Mouse (Mus musculus): ENCODE data around the gene Gm49368. TPM values are rescaled to one million over a fixed set of nuclear protein-coding genes. Genes with fewer than 3 reads are reported as not detected.
A peak's percentile ranks its signal among the peaks of the same experiment; 100 is the strongest.
"Not testable (repeated sequence)": the region's sequence is repeated elsewhere in the genome, so short reads cannot be mapped to it uniquely, and the experiment has no call there.

The Gm49368 gene
- total RNA-seq, 2 experiments from 2014 or later: not detected

DNA sequence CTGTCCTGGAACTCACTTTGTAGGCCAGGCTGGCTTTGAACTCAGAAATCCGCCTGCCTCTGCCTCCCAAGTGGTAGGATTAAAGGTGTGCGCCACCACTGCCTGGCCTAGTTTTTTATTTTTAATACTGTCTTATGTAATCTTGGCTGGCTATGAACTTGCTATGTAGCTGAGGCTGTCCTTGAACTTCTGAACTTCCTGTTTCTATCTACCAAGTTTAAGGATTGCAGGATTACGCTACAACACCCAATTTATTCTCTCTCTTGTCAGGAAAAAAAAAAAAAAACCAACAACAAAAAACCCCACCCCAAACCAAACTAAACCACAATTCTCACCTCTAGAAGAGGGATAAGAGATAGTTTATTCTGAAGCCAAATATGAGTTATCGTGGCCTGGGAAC lies 28.9 kb upstream of the Gm49368 start:
- Histone ChIP-seq H3K27ac (no peak overlapping the region), H3K4me3 (no peak overlapping the region)
- no peak for TF ChIP-seq CTCF (conservative IDR thresholded peaks at IDR 0.05)

DNA sequence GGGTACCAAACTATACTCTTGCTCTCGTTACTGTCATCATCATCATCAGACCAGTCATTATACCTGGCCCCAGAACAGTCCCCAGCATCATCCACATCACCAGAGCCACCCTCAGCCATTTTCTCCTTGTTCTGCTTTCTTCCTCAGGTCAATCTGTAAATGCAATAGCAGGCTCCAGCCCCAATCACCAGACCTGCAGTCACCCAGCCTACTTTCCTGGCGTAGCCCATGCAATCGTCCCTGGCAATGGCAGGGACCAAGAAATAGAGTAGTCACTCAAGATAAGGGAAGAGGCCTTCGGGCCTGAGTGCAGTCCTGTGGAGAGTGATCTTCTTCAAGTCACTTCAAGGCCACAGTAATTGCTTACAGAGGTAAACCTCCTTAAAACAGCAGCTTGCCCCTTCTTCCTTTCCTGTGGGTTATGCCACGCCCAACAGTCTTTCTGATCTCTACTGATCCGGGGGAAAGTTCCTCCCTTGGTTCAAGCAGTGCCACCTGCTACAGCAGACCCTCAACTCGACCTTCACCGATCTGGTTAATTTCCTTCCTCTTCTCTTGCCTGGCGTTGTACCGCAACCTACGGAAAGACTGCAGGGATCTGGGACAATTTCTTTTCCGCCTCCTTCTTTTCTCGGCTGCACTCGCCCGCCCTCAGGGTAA lies 20.2 kb upstream of the Gm49368 start:
- not testable (repeated sequence) for DNase-seq (ENCODE audit: low spot score in 2 of 2); H3K4me3 ChIP-seq; H3K27ac ChIP-seq

More for the DNA sequence above, 28.9 kb upstream of the Gm49368 start:
- DNase-seq (ENCODE audit: low spot score in 2 of 2): no peak

DNA sequence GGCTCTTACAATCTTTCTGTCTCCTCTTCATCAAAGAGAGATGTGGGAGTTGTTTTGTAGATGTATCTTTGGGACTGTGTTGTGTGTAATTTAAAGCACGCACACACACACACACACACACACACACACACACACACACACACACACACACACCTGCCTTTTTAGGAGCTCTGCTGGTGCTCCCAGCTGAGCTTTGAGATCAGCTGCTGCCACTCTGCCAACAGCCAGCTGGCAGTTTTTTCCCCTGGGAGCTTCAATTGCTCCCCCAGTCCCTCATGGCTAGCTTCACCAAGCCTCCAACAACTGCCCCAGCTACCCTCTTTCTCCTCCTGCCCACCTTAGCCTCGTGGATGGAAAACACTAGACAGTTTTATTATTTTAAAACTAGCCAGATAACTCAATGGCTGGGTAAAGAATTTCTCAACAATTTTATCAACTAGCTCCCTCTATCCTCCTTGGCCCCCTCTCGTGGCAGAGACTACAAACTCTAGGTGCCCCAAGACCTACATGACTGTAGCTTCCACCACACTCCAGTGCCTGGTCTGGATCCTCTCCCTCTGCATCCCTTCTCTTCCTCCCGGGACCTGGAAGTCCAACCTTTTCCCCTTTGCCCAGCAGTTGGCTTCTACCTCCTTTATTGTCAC lies 18.2 kb upstream of the Gm49368 start:
- DNase-seq (ENCODE audit: low spot score in 2 of 2): no peak
- H3K27ac ChIP-seq: no peak overlapping the region

DNA sequence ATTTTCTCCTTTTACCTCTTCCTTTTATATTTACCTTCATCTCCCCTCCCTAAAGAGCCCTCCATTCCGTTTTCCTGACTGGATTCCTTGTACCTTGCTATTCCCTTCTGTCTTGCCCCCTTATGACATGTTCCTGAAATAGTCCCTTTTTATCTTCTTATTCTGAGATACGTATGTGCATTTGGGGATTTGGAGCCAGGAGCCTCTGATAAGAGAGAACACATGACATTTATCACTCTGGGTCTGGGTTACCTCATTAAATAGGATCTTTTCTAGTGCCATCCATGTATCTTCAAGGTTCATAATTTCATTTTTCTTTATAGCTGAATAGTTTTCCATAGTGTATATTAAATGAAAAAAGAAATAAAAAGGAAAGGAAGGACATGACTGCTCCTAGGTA lies 16.8 kb upstream of the Gm49368 start:
- DNase-seq (ENCODE audit: low spot score in 2 of 2): no peak
- H3K4me3 ChIP-seq: no peak overlapping the region
- H3K27ac ChIP-seq: no peak overlapping the region
- no peak for TF ChIP-seq CTCF (conservative IDR thresholded peaks at IDR 0.05)

More for the DNA sequence above, 18.2 kb upstream of the Gm49368 start:
- H3K4me3 ChIP-seq: no peak overlapping the region
- TF ChIP-seq CTCF (conservative IDR thresholded peaks at IDR 0.05): peak; percentile 42

DNA sequence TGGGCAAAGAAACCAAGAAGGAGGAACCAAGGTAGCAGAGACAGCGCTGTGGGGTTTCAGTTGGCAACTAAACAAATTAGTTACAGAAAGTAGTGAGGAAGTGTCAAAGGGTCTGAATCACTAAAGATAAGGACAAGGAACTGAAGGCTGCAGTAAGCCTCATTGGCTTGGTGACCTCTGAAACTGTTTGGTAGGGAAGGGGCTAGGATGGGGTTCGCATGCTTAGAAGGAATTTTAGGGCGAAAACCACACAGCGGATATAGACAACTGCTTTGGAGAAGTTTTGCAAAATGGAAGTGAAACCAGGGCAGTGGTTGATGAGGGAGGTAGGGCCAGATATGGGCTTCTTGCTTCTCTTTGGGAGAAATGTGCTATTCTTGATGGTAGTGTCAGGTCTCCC lies 13.7 kb upstream of the Gm49368 start:
- Histone ChIP-seq H3K4me3 (no peak overlapping the region), H3K27ac (no peak overlapping the region)
- no peak for TF ChIP-seq CTCF (conservative IDR thresholded peaks at IDR 0.05)
- no peak for DNase-seq (ENCODE audit: low spot score in 2 of 2)

DNA sequence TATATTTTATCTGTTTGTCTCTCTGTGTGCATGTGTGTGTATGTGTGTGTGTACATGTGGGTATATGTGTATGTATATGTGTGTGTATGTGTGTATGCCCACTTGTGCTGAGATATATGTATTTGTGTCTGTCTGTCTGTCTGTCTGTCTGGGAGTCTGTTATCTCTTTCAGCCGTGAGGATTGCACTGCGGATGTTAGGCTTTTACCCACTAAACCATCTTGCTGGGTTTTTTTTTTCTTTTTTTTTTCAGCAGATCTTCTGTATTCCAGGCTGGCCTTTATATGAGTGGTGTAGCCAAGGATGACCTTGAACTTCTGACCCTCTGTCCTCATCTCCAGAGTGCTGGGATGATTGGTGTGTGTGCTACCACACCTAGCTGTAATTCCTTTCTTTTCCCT lies 13.2 kb upstream of the Gm49368 start:
- DNase-seq (ENCODE audit: low spot score in 2 of 2): no peak
- no peak for TF ChIP-seq CTCF (conservative IDR thresholded peaks at IDR 0.05)
- no peak overlapping the region for H3K27ac ChIP-seq
- H3K4me3 ChIP-seq: no peak overlapping the region

DNA sequence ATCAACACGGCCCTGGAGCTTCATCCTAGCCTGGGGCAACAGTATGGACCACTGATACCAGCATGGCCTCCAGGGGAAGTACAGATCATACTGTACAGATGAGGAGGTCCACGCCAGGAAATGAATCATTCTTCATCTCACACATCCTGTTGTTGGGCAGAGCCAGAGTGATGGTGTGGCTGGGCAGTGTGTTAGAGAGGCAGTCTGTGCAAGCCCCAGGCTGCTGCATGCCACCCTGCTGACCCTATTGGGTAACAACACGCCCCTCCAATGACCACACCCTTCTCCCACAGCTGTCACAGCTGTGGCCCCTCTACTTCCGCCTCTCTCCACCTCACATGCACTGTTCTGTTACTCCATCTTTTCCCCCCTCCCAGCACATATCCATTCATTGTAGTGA lies 11.7 kb upstream of the Gm49368 start:
- Histone ChIP-seq H3K27ac (no peak overlapping the region), H3K4me3 (no peak overlapping the region)
- no peak for DNase-seq (ENCODE audit: low spot score in 2 of 2)
- TF ChIP-seq CTCF (conservative IDR thresholded peaks at IDR 0.05): no peak

DNA sequence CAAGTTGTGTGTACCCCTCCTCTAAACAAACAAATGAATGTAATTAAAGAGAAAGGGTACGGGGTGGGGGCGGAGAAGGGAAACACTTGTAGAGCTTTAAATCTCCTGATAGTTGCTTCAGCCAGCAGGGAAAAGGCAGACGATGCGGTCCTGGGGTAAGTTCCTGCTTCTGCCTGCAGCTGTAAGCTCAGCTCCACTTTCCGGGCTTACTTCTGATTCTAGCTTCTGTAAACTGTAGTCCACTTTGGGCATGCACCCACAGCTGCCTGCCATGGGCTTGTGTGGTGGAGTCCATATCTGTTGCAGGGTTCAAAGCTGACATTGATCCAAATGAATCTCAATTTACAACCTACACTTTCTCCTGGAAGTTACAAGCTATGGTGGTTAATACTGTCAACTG lies 9.4 kb upstream of the Gm49368 start:
- Histone ChIP-seq H3K27ac (no peak overlapping the region), H3K4me3 (no peak overlapping the region)
- DNase-seq (ENCODE audit: low spot score in 2 of 2): no peak
- TF ChIP-seq CTCF (conservative IDR thresholded peaks at IDR 0.05): no peak

DNA sequence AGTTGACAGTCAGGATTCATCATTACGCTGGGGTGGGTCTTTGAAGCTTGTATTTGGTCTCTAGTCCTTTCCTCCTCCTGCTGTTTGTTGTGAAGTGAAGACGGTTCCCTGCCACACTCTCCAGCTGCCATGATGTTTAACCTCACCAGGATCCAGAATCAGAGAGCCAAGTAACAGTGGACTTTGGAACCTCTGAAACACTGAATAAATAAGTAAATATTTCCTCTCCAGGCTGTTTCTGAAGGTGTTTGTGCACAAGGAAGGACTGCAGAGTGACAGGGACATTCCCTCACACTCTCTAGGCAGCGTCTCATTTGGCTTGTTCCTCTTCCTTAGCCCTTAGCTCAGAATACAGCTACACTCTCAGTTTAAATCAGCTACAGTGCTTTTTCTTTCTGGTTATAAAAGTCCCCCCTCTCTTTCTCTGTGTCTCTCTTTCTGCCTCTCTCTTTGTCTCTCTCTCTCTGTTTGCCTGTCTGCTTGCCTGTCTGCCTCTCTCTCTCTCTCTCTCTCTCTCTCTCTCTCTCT lies 5.5 kb upstream of the Gm49368 start:
- Histone ChIP-seq H3K27ac (no peak overlapping the region), H3K4me3 (no peak overlapping the region)
- no peak for TF ChIP-seq CTCF (conservative IDR thresholded peaks at IDR 0.05)
- DNase-seq (ENCODE audit: low spot score in 2 of 2): no peak

DNA sequence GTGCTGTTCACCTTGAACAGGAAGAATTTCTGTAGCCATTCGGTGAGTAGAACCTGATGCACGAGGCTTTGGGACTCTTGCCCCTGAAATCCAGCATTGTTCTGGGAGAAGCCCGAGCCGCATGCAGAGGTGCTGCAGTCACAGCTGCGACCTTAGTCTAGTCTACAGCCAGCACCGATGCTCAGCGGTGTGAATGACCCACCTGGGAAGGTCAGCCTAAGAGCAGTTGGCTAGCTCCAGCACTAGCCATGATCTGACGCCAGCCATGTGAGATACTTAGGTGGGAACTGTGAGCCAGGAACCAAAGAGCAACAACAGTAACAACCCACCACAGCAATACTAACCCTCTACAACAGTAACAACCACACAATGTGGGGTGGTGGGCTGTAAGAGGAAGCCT lies 4.6 kb upstream of the Gm49368 start:
- no peak for TF ChIP-seq CTCF (conservative IDR thresholded peaks at IDR 0.05)
- DNase-seq (ENCODE audit: low spot score in 2 of 2): no peak
- Histone ChIP-seq H3K4me3 (no peak overlapping the region), H3K27ac (no peak overlapping the region)

DNA sequence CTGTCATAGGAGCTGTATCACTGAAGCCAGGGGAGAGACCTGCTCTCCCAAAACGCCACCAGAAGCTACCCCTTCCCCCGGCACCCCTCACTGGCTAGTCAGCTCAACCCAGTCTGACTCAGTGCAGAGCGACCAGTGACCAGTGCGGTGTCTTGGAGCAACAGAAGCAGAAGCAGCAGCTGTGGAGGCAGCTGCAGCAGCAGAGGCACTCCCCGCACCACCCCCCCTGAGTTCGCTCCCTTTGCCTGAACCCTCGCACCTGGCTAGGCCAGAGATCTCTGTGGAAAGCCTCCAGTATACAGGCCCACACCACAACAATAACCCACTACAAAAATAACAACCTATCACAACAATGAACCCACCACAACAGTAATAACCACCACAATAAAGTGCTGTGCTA lies 3.9 kb upstream of the Gm49368 start:
- no peak for DNase-seq (ENCODE audit: low spot score in 2 of 2)
- no peak overlapping the region for H3K27ac ChIP-seq
- H3K4me3 ChIP-seq: no peak overlapping the region
- TF ChIP-seq CTCF (conservative IDR thresholded peaks at IDR 0.05): no peak

DNA sequence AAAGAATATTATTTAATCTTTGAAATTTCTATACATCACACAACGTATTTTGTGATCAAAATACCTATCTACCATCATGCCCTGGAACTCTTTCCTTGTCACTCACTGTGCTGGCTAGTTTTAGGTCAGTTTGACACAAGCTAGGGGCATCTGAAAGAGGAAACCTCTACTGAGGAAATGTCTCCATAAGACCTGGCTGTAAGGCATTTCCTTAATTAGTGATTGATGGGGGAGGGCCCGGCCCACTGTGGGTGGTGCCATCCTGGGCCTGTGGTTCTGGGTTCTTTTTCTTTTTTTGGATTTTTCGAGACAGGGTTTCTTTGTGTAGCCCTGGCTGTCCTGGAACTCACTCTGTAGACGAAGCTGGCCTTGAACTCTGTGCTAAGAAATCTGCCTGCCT lies 3.4 kb upstream of the Gm49368 start:
- TF ChIP-seq CTCF (conservative IDR thresholded peaks at IDR 0.05): no peak
- no peak for DNase-seq (ENCODE audit: low spot score in 2 of 2)
- Histone ChIP-seq H3K27ac (no peak overlapping the region), H3K4me3 (no peak overlapping the region)

DNA sequence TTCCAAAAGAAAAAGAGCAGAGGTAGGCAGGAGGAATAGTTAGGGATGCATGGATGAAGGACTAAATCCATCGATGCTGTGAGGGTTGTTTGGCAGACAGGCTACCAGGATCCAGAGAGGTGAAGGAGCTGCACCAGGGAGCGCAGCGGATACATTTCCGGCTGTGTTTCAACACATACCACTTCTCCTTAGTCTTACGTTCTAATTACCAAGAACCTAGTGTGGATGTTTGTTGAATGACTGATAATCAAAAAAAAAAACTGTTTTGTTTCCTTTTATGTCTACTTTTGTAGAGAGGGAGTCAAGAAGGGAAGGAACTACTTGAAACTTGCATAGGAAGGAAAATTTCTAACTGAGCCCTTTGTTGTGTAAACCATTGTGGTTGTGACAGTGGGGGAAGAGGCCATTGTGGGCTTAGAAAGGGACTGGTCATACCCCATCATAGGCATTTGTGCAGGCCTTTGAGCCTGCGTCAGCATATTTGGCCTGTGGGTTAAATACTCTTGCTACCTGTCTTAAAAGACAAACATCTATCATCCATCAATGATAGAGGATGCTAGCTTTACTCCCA lies 813 bp downstream of the Gm49368 start:
- TF ChIP-seq CTCF (conservative IDR thresholded peaks at IDR 0.05): no peak
- Histone ChIP-seq H3K27ac (no peak overlapping the region; the same call in 1 of the 2 replicates), H3K4me3 (no peak overlapping the region)
- DNase-seq (ENCODE audit: low spot score in 2 of 2): no peak

DNA sequence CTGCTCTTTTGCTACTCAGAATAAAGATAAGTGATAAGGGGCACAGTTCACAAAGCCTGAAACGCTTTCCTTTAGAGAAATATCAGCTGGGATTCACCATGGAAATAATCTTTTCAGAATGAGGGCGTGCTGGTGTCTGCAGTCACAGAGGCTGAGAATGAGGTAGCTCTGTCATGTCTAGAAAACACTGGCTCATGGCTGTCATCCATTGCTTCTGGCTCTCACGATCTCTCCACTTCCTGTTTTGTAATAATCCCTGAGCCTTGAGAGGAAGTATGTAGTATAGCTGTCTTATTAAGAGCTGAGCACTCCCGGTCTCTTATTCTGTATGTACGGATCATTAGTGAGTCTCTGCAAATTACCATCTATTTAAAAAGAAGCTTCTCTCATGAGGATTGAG lies 3.1 kb downstream of the Gm49368 start:
- no peak for DNase-seq (ENCODE audit: low spot score in 2 of 2)
- no peak for TF ChIP-seq CTCF (conservative IDR thresholded peaks at IDR 0.05)
- Histone ChIP-seq H3K4me3 (no peak overlapping the region), H3K27ac (no peak overlapping the region)

Measured in layer of hippocampus, adult 2 months (tissue).